Mouse (Mus musculus): ENCODE measurements around the gene Grb10.

GRCm38 (mm10) chr11:12000293-12000910 is 38.1 kb downstream of the Grb10 start:
- TF ChIP-seq GATA1 (IDR thresholded peaks at IDR 0.05; ENCODE audit: borderline replicate concordance, low read length), result no peak
- TF ChIP-seq FLI1 (IDR thresholded peaks at IDR 0.05; ENCODE audit: low read length), result no peak

Measured in megakaryocyte, embryonic 14.5 days (primary cell).